Comparison of ENCODE assay signal across 10 mouse cellular contexts in genomic region chr4:129917016-129917603, GRCm38 (mm10). TPM values are rescaled to one million over a fixed set of nuclear protein-coding genes. Genes with fewer than 3 reads are reported as not detected.
DNase-seq lines count a peak whose midpoint lies in the region; ATAC-seq lines count a peak whose summit lies in the region.
"Had no signal": no experiment of that assay in that cellular context is flagged by ENCODE, and none has a peak within 500 bp of the region (broad histone marks: within the 10 kb centered on the region; RNA-seq: fewer than 3 reads in every experiment).

No protein-coding gene starts in this region.

- ATAC-seq in embryonic facial prominence, embryonic 11.5 days (replicated peaks; ENCODE audit: insufficient number of reproducible peaks, low FRiP score, low TSS enrichment, low read depth) = no peak
- ATAC-seq in heart, embryonic 15.5 days (replicated peaks; ENCODE audit: insufficient number of reproducible peaks, insufficient read depth, low FRiP score, low read depth) = no peak
- ATAC-seq in CD4-positive, CD25-positive, alpha-beta regulatory T cell, adult 4 months = no peak
- ATAC-seq: intestine, embryonic 15.5 days had no signal

- no peak overlapping the region for H3K4me3 ChIP-seq in embryonic facial prominence, embryonic 11.5 days (ENCODE audit: low read depth, low read length)
- no peak overlapping the region for H3K4me3 ChIP-seq in heart, embryonic 15.5 days
- H3K4me3 ChIP-seq: intestine, embryonic 15.5 days; limb, embryonic 12.5 days had no signal

- H3K4me1 ChIP-seq in embryonic facial prominence, embryonic 11.5 days (ENCODE audit: control insufficient read depth, insufficient read depth, low read length) = peaks cover 5% of the 10 kb centered on the region
- H3K4me1 ChIP-seq in heart, embryonic 15.5 days (replicated peaks) = peaks cover 45% of the 10 kb centered on the region

- 69% methylated on average over 8 of the region's 8 CpGs for WGBS in embryonic facial prominence, embryonic 11.5 days
- WGBS in heart, embryonic 15.5 days = 28% methylated on average over 8 of the region's 8 CpGs

- DNase-seq in kidney, adult 9 months = peak; percentile 26
- no peak for DNase-seq in kidney, adult 8-10 months
- DNase-seq in embryonic facial prominence, embryonic 11.5 days (ENCODE audit: low spot score) = no peak
- DNase-seq in lung, postnatal 25 days (ENCODE audit: low spot score) = peak; percentile 62
- DNase-seq in cerebellum, adult 9-11 months = no peak
- DNase-seq in cerebellum, postnatal 36 days = no peak

- H3K9ac ChIP-seq in embryonic facial prominence, embryonic 11.5 days (replicated peaks; ENCODE audit: low read length) = no peak overlapping the region
- H3K9ac ChIP-seq in heart, embryonic 15.5 days = no peak overlapping the region; the same call in 1 of the 2 replicates
- H3K9ac ChIP-seq: intestine, embryonic 15.5 days; limb, embryonic 12.5 days had no signal

- no peak overlapping the region for H3K4me2 ChIP-seq in embryonic facial prominence, embryonic 11.5 days (ENCODE audit: low read depth, low read length)
- peak overlapping the region; percentile 26 for H3K4me2 ChIP-seq in heart, embryonic 15.5 days
- H3K4me2 ChIP-seq: intestine, embryonic 15.5 days; limb, embryonic 12.5 days had no signal

- peak overlapping the region; percentile 16; the same call in 1 of the 2 replicates for H3K27ac ChIP-seq in embryonic facial prominence, embryonic 11.5 days (replicated peaks; ENCODE audit: low read depth, low read length)
- H3K27ac ChIP-seq in heart, embryonic 15.5 days = peak overlapping the region; percentile 60
- H3K27ac ChIP-seq: limb, embryonic 12.5 days had no signal

- no peaks in the 10 kb centered on the region for H3K27me3 ChIP-seq in embryonic facial prominence, embryonic 11.5 days (ENCODE audit: control insufficient read depth, insufficient read depth, low read length)
- no peaks in the 10 kb centered on the region for H3K27me3 ChIP-seq in heart, embryonic 15.5 days
- H3K27me3 ChIP-seq: intestine, embryonic 15.5 days had no signal

- no peaks in the 10 kb centered on the region for H3K9me3 ChIP-seq in embryonic facial prominence, embryonic 11.5 days (replicated peaks; ENCODE audit: control insufficient read depth, low read length)
- H3K9me3 ChIP-seq in heart, embryonic 15.5 days (replicated peaks) = no peaks in the 10 kb centered on the region
- H3K9me3 ChIP-seq: intestine, embryonic 15.5 days; limb, embryonic 12.5 days had no signal

- H3K36me3 ChIP-seq in embryonic facial prominence, embryonic 11.5 days (replicated peaks; ENCODE audit: control insufficient read depth, insufficient read depth, low read depth, low read length) = no peaks in the 10 kb centered on the region
- H3K36me3 ChIP-seq in heart, embryonic 15.5 days = no peaks in the 10 kb centered on the region
- H3K36me3 ChIP-seq: intestine, embryonic 15.5 days; limb, embryonic 12.5 days had no signal

RNA-seq across cellular contexts. Expression of gene Spocd1, which starts 11.9 kb away (rescaled TPM):
- not detected in 2 replicates for polyA plus RNA-seq in embryonic facial prominence, embryonic 11.5 days (2014; fragmentation: Nextera tagmentation; extraction: Ambion mirVana)
- polyA plus RNA-seq in heart, embryonic 15.5 days (2015; fragmentation: Nextera tagmentation; extraction: Ambion mirVana) = 0.30 and 0.31 TPM in 2 replicates
- not detected for polyA plus RNA-seq in CD4-positive, CD25-positive, alpha-beta regulatory T cell, adult 4 months (2017; shearing (Covaris generic))
- polyA plus RNA-seq: intestine, embryonic 15.5 days; limb, embryonic 12.5 days had no signal

Comparison
In these comparisons a context has a peak if more than half of its experiments do, and no peak if none do; other contexts are left out.
1. DNase-seq: peak in kidney, adult 9 months (single experiment) and lung, postnatal 25 days (single experiment); none in kidney, adult 8-10 months (0 of 2), embryonic facial prominence, embryonic 11.5 days (single experiment), cerebellum, adult 9-11 months (single experiment) and cerebellum, postnatal 36 days (0 of 2).